Mouse (Mus musculus): ENCODE measurements around the gene Dnhd1.

- TF ChIP-seq CTCF (IDR thresholded peaks at IDR 0.05; ENCODE audit: low read depth) (no peak), EP300 (IDR thresholded peaks at IDR 0.05; ENCODE audit: low read depth) (no peak)
These were observed 87.0 kb downstream of the Dnhd1 start for GRCm38 (mm10) chr7:105737648-105738047.

Data from liver, postnatal 0 days (tissue).